Mouse (Mus musculus): ENCODE results near the gene Lysmd3. TPM values are rescaled to one million over a fixed set of nuclear protein-coding genes. Genes with fewer than 3 reads are reported as not detected.

The Lysmd3 gene
- total RNA-seq, 2 experiments from 2014 or later = 16.5 to 47.8 TPM

GRCm38 (mm10) chr13:81663566-81664330 is 6.3 kb downstream of the Lysmd3 start:
- peak; percentile 80 for ATAC-seq (replicated peaks; ENCODE audit: low FRiP score, poor library complexity, severe bottlenecking)

GRCm38 (mm10) chr13:81664331-81664698 is 6.9 kb downstream of the Lysmd3 start:
- ATAC-seq (replicated peaks; ENCODE audit: low FRiP score, poor library complexity, severe bottlenecking) = no peak

GRCm38 (mm10) chr13:81667713-81668112 is 10.2 kb downstream of the Lysmd3 start:
- ATAC-seq (replicated peaks; ENCODE audit: low FRiP score, poor library complexity, severe bottlenecking) = no peak

- ATAC-seq (replicated peaks; ENCODE audit: low FRiP score, poor library complexity, severe bottlenecking) = no peak
Observed at GRCm38 (mm10) chr13:81675333-81675732, 17.9 kb downstream of the Lysmd3 start.

GRCm38 (mm10) chr13:81683107-81683506 is 25.6 kb downstream of the Lysmd3 start:
- ATAC-seq (replicated peaks; ENCODE audit: low FRiP score, poor library complexity, severe bottlenecking) = no peak

- no peak for ATAC-seq (replicated peaks; ENCODE audit: low FRiP score, poor library complexity, severe bottlenecking)
Observed at GRCm38 (mm10) chr13:81684258-81684657, 26.8 kb downstream of the Lysmd3 start.

- no peak for ATAC-seq (replicated peaks; ENCODE audit: low FRiP score, poor library complexity, severe bottlenecking)
Observed at GRCm38 (mm10) chr13:81684884-81685283, 27.4 kb downstream of the Lysmd3 start.

GRCm38 (mm10) chr13:81689587-81689986 is 32.1 kb downstream of the Lysmd3 start:
- peak; percentile 86 for ATAC-seq (replicated peaks; ENCODE audit: low FRiP score, poor library complexity, severe bottlenecking)

- ATAC-seq (replicated peaks; ENCODE audit: low FRiP score, poor library complexity, severe bottlenecking) = peak; percentile 61; the same call in 1 of the 2 replicates
Observed at GRCm38 (mm10) chr13:81690477-81690876, 33.0 kb downstream of the Lysmd3 start.

- peak; percentile 89 for ATAC-seq (replicated peaks; ENCODE audit: low FRiP score, poor library complexity, severe bottlenecking)
Observed at GRCm38 (mm10) chr13:81691606-81692005, 34.1 kb downstream of the Lysmd3 start.

GRCm38 (mm10) chr13:81694446-81694845 is 37.0 kb downstream of the Lysmd3 start:
- ATAC-seq (replicated peaks; ENCODE audit: low FRiP score, poor library complexity, severe bottlenecking) = no peak

GRCm38 (mm10) chr13:81703148-81703547 is 45.7 kb downstream of the Lysmd3 start:
- ATAC-seq (replicated peaks; ENCODE audit: low FRiP score, poor library complexity, severe bottlenecking) = no peak

GRCm38 (mm10) chr13:81703621-81704020 is 46.2 kb downstream of the Lysmd3 start:
- ATAC-seq (replicated peaks; ENCODE audit: low FRiP score, poor library complexity, severe bottlenecking) = no peak

GRCm38 (mm10) chr13:81706311-81706710 is 48.8 kb downstream of the Lysmd3 start:
- ATAC-seq (replicated peaks; ENCODE audit: low FRiP score, poor library complexity, severe bottlenecking) = no peak

GRCm38 (mm10) chr13:81709805-81710204 is 52.3 kb downstream of the Lysmd3 start:
- no peak for ATAC-seq (replicated peaks; ENCODE audit: low FRiP score, poor library complexity, severe bottlenecking)

GRCm38 (mm10) chr13:81710266-81710665 is 52.8 kb downstream of the Lysmd3 start:
- ATAC-seq (replicated peaks; ENCODE audit: low FRiP score, poor library complexity, severe bottlenecking) = peak; percentile 7; the same call in 1 of the 2 replicates

- ATAC-seq (replicated peaks; ENCODE audit: low FRiP score, poor library complexity, severe bottlenecking) = peak; percentile 92
Observed at GRCm38 (mm10) chr13:81710775-81711545, 53.5 kb downstream of the Lysmd3 start, which contains the start of the genes Polr3g and Mblac2. TSS of gene Polr3g (minus strand) at chr13:81711013. TSS of gene Mblac2 (plus strand) at chr13:81711341.

GRCm38 (mm10) chr13:81711546-81712371 is 54.3 kb downstream of the Lysmd3 start:
- peak; percentile 52 for ATAC-seq (replicated peaks; ENCODE audit: low FRiP score, poor library complexity, severe bottlenecking)

GRCm38 (mm10) chr13:81713896-81714295 is 56.4 kb downstream of the Lysmd3 start:
- ATAC-seq (replicated peaks; ENCODE audit: low FRiP score, poor library complexity, severe bottlenecking) = no peak

Data from erythroblast, adult 5-6 weeks (primary cell).